Mouse (Mus musculus) forebrain, embryonic 11.5 days (tissue): ENCODE data around the gene Atp1a4. TPM values are rescaled to one million over a fixed set of nuclear protein-coding genes. Genes with fewer than 3 reads are reported as not detected.

ENCODE experiments used
- ATAC-seq: fragments of 200-750 bp; cut with Nextera tagmentation; replicated peaks from 2 replicates; pipeline ENCODE4 v1.8.0; 2017; ENCODE audit warnings: moderate TSS enrichment; ENCODE audit not compliant: low FRiP score
- DNase-seq: peaks from one replicate; pipeline ENCODE4 v3.0.0-alpha.2; 2017; ENCODE audit warnings: low spot score
- H3K27ac ChIP-seq: fragments of 300-500 bp; sonication (generic); 2 replicates; pipeline ENCODE4 v1.5.1; 2014; ENCODE audit warnings: low read depth, low read length
- H3K27me3 ChIP-seq: fragments of 300-500 bp; sonication (generic); 2 replicates; pipeline ENCODE4 v1.6.1; 2014; ENCODE audit warnings: mild to moderate bottlenecking, low read length, mixed read lengths; ENCODE audit not compliant: control insufficient read depth, insufficient read depth
- H3K36me3 ChIP-seq: fragments of 300-500 bp; sonication (generic); 2 replicates; pipeline ENCODE4 v1.6.1; 2014; ENCODE audit warnings: mild to moderate bottlenecking, low read length, moderate library complexity, mixed read lengths; ENCODE audit not compliant: control insufficient read depth, insufficient read depth
- H3K4me1 ChIP-seq: fragments of 300-500 bp; sonication (generic); replicated peaks from 2 replicates; pipeline ENCODE4 v1.6.1; 2014; ENCODE audit warnings: low read length, mixed read lengths; ENCODE audit not compliant: control insufficient read depth, insufficient read depth
- H3K4me2 ChIP-seq: fragments of 300-500 bp; sonication (generic); 2 replicates; pipeline ENCODE4 v1.6.1; 2014; ENCODE audit warnings: low read depth, mild to moderate bottlenecking, low read length, moderate library complexity, mixed read lengths; ENCODE audit not compliant: severe bottlenecking
- H3K4me3 ChIP-seq: fragments of 300-500 bp; sonication (generic); 2 replicates; pipeline ENCODE4 v1.5.1; 2014; ENCODE audit warnings: low read depth, low read length
- H3K9ac ChIP-seq: fragments of 300-500 bp; sonication (generic); 2 replicates; pipeline ENCODE4 v1.6.1; 2014; ENCODE audit warnings: low read length
- H3K9me3 ChIP-seq: fragments of 300-500 bp; sonication (generic); 2 replicates; pipeline ENCODE4 v1.6.1; 2016; ENCODE audit warnings: low read length, mixed read lengths; ENCODE audit not compliant: control insufficient read depth
- WGBS: fragments of 180-500 bp; shearing (Covaris S2); extraction: QIAGEN DNeasy Blood & Tissue Kit; methylation state at CpG from one replicate; pipeline ENCODE4 v1.1.7; 2014; 5-methylcytosine and 5-hydroxymethylcytosine counted together
- polyA plus RNA-seq: library from polyadenylated mRNA; unstranded; fragments of >200 nt; fragmentation: Nextera tagmentation; extraction: Ambion mirVana; gene quantifications from 2 replicates; pipeline ENCODE4 v1.2.1, GENCODE M21; 2014

The Atp1a4 gene
- polyA plus RNA-seq, 1 experiment from 2014 or later: not detected

- Histone ChIP-seq H3K4me1 (peaks cover 12% of the 10 kb centered on the region; the same call in 1 of the 2 replicates), H3K9ac (no peak overlapping the region), H3K4me3 (no peak overlapping the region), H3K36me3 (no peaks in the 10 kb centered on the region), H3K27me3 (no peaks in the 10 kb centered on the region), H3K27ac (no peak overlapping the region), H3K4me2 (no peak overlapping the region), H3K9me3 (no peaks in the 10 kb centered on the region)
- DNase-seq (peak; percentile 51), ATAC-seq (no peak; the same call in 1 of the 2 replicates)
- WGBS: 59% methylated on average over 12 of the region's 12 CpGs
Measured at GRCm38 (mm10) chr1:172301180-172301579, 43.0 kb upstream of the Atp1a4 start.

GRCm38 (mm10) chr1:172300247-172300646 lies 42.0 kb upstream of the Atp1a4 start:
- H3K4me1 ChIP-seq: peaks cover 15% of the 10 kb centered on the region; the same call in 1 of the 2 replicates
- no peaks in the 10 kb centered on the region for H3K27me3 ChIP-seq
- no peak overlapping the region for H3K27ac ChIP-seq
- no peak overlapping the region for H3K9ac ChIP-seq
- no peaks in the 10 kb centered on the region for H3K36me3 ChIP-seq
- ATAC-seq (no peak), DNase-seq (no peak)
- H3K4me3 ChIP-seq: no peak overlapping the region
- no peaks in the 10 kb centered on the region for H3K9me3 ChIP-seq
- 68% methylated on average over 5 of the region's 5 CpGs for WGBS
- H3K4me2 ChIP-seq: no peak overlapping the region

GRCm38 (mm10) chr1:172299528-172299927 lies 41.3 kb upstream of the Atp1a4 start:
- no peaks in the 10 kb centered on the region for H3K9me3 ChIP-seq
- H3K27me3 ChIP-seq: no peaks in the 10 kb centered on the region
- H3K27ac ChIP-seq: no peak overlapping the region
- DNase-seq (no peak), ATAC-seq (no peak)
- H3K9ac ChIP-seq: no peak overlapping the region
- H3K4me3 ChIP-seq: no peak overlapping the region
- no peaks in the 10 kb centered on the region for H3K36me3 ChIP-seq
- no peak overlapping the region for H3K4me2 ChIP-seq
- 65% methylated on average over 7 of the region's 7 CpGs for WGBS
- H3K4me1 ChIP-seq: peaks cover 15% of the 10 kb centered on the region; the same call in 1 of the 2 replicates

GRCm38 (mm10) chr1:172297611-172298537 lies 39.7 kb upstream of the Atp1a4 start, which contains the start of gene Atp1a2:
TSS of gene Atp1a2 (minus strand) at chr1:172298064.
- no peak within 1 kb of the TSS for H3K27ac ChIP-seq
- H3K36me3 ChIP-seq: no peaks in the 10 kb centered on the region

GRCm38 (mm10) chr1:172296816-172297510 lies 38.7 kb upstream of the Atp1a4 start:
- H3K27ac ChIP-seq: no peak overlapping the region
- ATAC-seq (no peak), DNase-seq (no peak)
- H3K4me3 ChIP-seq: no peak overlapping the region
- H3K36me3 ChIP-seq: no peaks in the 10 kb centered on the region
- H3K4me1 ChIP-seq: peaks cover 13% of the 10 kb centered on the region; the same call in 1 of the 2 replicates
- 81% methylated on average over 6 of the region's 6 CpGs for WGBS
- no peaks in the 10 kb centered on the region for H3K27me3 ChIP-seq
- H3K4me2 ChIP-seq: no peak overlapping the region
- no peak overlapping the region for H3K9ac ChIP-seq
- no peaks in the 10 kb centered on the region for H3K9me3 ChIP-seq

More at GRCm38 (mm10) chr1:172297611-172298537, 39.7 kb upstream of the Atp1a4 start, which contains the start of gene Atp1a2:
- H3K27me3 ChIP-seq: no peaks in the 10 kb centered on the region
- H3K4me1 ChIP-seq: peaks cover 16% of the 10 kb centered on the region; the same call in 1 of the 2 replicates
- ATAC-seq (peak; percentile 61), DNase-seq (no peak)
- no peak within 1 kb of the TSS for H3K4me3 ChIP-seq
- H3K4me2 ChIP-seq: peak within 1 kb of the TSS; percentile 26; the same call in 1 of the 2 replicates
- no peaks in the 10 kb centered on the region for H3K9me3 ChIP-seq
- 15% methylated on average over 16 of the region's 16 CpGs for WGBS
- H3K9ac ChIP-seq: peak within 1 kb of the TSS; percentile 20; the same call in 1 of the 2 replicates

GRCm38 (mm10) chr1:172295751-172296197 lies 37.6 kb upstream of the Atp1a4 start:
- no peak overlapping the region for H3K9ac ChIP-seq
- ATAC-seq (peak; percentile 31; the same call in 1 of the 2 replicates), DNase-seq (no peak)
- no peaks in the 10 kb centered on the region for H3K27me3 ChIP-seq
- no peak overlapping the region for H3K4me2 ChIP-seq
- H3K36me3 ChIP-seq: no peaks in the 10 kb centered on the region
- no peak overlapping the region for H3K4me3 ChIP-seq
- H3K27ac ChIP-seq: no peak overlapping the region
- no peaks in the 10 kb centered on the region for H3K9me3 ChIP-seq
- WGBS: 64% methylated on average over 4 of the region's 4 CpGs
- H3K4me1 ChIP-seq: peaks cover 13% of the 10 kb centered on the region; the same call in 1 of the 2 replicates

GRCm38 (mm10) chr1:172293449-172293848 lies 35.2 kb upstream of the Atp1a4 start:
- ATAC-seq (no peak), DNase-seq (no peak)
- Histone ChIP-seq H3K4me3 (no peak overlapping the region), H3K27ac (no peak overlapping the region), H3K4me2 (no peak overlapping the region), H3K9ac (no peak overlapping the region), H3K9me3 (no peaks in the 10 kb centered on the region), H3K4me1 (peaks cover 12% of the 10 kb centered on the region; the same call in 1 of the 2 replicates), H3K27me3 (no peaks in the 10 kb centered on the region), H3K36me3 (no peaks in the 10 kb centered on the region)
- WGBS: 91% methylated on average over 11 of the region's 11 CpGs

GRCm38 (mm10) chr1:172292880-172293279 lies 34.7 kb upstream of the Atp1a4 start:
- ATAC-seq (no peak), DNase-seq (no peak)
- H3K9ac ChIP-seq: no peak overlapping the region
- H3K36me3 ChIP-seq: no peaks in the 10 kb centered on the region
- WGBS: 92% methylated on average over 2 of the region's 2 CpGs
- peaks cover 10% of the 10 kb centered on the region; the same call in 1 of the 2 replicates for H3K4me1 ChIP-seq
- no peak overlapping the region for H3K4me3 ChIP-seq
- H3K27me3 ChIP-seq: no peaks in the 10 kb centered on the region
- H3K9me3 ChIP-seq: no peaks in the 10 kb centered on the region
- H3K4me2 ChIP-seq: no peak overlapping the region
- no peak overlapping the region for H3K27ac ChIP-seq
